Mouse (Mus musculus): ENCODE results near the gene Btbd18.

Btbd18 gene

DNA sequence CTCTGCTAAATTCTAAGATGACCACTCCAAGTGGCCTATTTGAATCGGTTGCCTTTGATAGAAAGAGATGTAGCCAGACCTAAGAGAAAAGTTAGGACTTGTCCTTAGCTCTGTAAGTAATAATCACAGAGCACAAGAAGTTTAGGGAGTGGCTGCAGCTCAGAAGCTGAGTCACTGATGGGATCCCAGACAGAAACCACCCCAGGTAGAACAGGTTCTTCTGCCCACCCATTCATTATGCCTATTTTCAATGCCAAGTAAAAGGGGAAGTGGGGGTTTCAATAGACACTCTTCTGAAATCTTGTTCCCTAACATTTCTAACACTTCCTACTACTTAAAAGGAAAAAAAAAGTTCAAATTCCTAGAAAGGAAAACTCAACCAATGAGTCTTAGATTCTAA, 46.4 kb downstream of the Btbd18 start:
- no peak for DNase-seq

- no peak for DNase-seq
These were observed 48.6 kb downstream of the Btbd18 start for GRCm38 (mm10) chr2:84707523-84707922.

- DNase-seq = no peak
These were observed 53.0 kb downstream of the Btbd18 start for GRCm38 (mm10) chr2:84711898-84712297.

DNA sequence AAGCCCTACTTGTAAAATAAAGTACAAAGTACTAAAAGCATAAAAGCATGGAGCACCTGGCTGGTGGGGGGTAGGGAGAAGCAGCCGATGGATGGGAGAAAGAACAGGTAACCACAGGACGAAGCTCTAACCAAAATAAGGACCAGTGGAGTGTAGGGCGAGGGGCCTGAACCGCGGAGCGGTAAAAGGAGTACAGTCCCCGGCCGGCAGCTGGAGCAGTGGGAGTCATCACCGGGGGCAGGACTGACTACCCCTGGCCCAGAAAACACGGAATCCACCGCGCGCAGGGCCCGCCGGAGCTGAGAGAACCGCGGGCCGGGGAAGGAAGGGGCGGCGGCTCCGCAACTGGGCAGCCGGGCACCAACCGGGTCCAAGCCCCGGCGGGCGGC, 55.5 kb downstream of the Btbd18 start:
- no peak for DNase-seq

- peak; percentile 99 for DNase-seq
These were observed 56.1 kb downstream of the Btbd18 start, which contains the start of gene Zdhhc5 for GRCm38 (mm10) chr2:84714811-84715561. Gene Zdhhc5, minus strand, starts transcription at chr2:84715180.

GRCm38 (mm10) chr2:84715562-84716361, 56.9 kb downstream of the Btbd18 start:
- peak; percentile 82 to 86 for DNase-seq

DNA sequence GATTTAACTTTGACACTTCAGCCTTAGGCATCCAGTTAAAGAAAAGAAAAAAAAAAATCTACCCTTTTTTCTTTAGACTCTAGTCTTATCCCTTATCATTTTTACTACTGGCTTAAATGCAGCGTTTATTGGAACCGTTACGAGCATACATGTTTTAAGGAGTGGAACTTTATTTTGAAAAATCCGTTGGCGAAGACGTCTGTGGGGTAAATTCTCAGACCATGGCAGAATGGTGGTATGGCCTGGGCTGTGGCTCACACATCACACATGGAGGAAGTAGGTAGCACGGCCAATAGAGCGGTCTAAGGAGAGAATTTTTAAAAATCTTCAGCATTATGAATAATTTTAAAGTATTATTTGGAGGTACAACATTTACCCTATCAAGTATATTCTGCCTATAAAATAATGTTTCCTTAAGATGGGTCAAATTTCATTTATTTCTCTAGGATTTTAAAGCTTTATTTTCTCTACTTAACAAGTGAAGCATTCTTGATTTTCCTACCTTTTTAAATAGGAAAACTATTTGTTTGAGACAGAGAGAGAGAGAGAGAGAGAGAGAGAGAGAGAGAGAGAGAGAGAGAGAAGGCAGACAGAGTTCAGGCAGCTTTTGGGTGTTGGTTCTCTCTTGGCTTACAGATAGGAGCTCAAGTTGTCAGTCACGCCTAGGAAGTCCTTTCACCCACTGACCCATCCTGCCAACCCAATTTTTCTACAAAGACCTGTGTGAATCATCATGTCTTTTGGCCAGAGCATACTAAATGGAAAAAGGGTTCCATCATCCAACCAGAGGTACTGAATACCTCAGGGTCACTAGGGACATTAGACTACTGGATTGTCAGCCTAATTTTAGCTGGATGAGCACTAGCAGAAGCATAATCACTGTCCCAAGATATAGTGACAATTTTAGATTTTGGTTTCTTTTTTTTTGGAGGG, 57.8 kb downstream of the Btbd18 start:
- DNase-seq = peak in 1 of 2 experiments; percentile 34

GRCm38 (mm10) chr2:84717357-84717756, 58.5 kb downstream of the Btbd18 start:
- no peak for DNase-seq

All from cerebellum, postnatal 25 days (tissue).